Mouse (Mus musculus) forebrain, embryonic 16.5 days (tissue): ENCODE measurements around the gene Olfr1100. TPM values are rescaled to one million over a fixed set of nuclear protein-coding genes. Genes with fewer than 3 reads are reported as not detected.

Experiments
- ATAC-seq: fragments of 200-750 bp; cut with Nextera tagmentation; 2 replicates; pipeline ENCODE4 v1.8.0; 2017; ENCODE audit warnings: mild to moderate bottlenecking, moderate library complexity
- H3K27ac ChIP-seq: fragments of 300-500 bp; sonication (generic); 2 replicates; pipeline ENCODE4 v1.5.1; 2014; ENCODE audit warnings: low read length, control low read depth
- H3K27me3 ChIP-seq: fragments of 300-500 bp; sonication (generic); replicated peaks from 2 replicates; pipeline ENCODE4 v1.6.1; 2014; ENCODE audit warnings: low read length; ENCODE audit not compliant: control insufficient read depth, insufficient read depth
- H3K36me3 ChIP-seq: fragments of 300-500 bp; sonication (generic); 2 replicates; pipeline ENCODE4 v1.6.1; 2014; ENCODE audit not compliant: control insufficient read depth, insufficient read depth
- H3K4me1 ChIP-seq: fragments of 300-500 bp; sonication (generic); replicated peaks from 2 replicates; pipeline ENCODE4 v1.6.1; 2014; ENCODE audit warnings: low read length; ENCODE audit not compliant: control insufficient read depth, insufficient read depth
- H3K4me2 ChIP-seq: fragments of 300-500 bp; sonication (generic); 2 replicates; pipeline ENCODE4 v1.6.1; 2014; ENCODE audit warnings: mild to moderate bottlenecking, low read length, control low read depth
- H3K4me3 ChIP-seq: fragments of 300-500 bp; sonication (generic); replicated peaks from 2 replicates; pipeline ENCODE4 v1.5.1; 2014; ENCODE audit warnings: mild to moderate bottlenecking, low read length, control low read depth
- H3K9ac ChIP-seq: fragments of 300-500 bp; sonication (generic); replicated peaks from 2 replicates; pipeline ENCODE4 v1.6.1; 2014; ENCODE audit warnings: low read depth, low read length, control low read depth
- H3K9me3 ChIP-seq: fragments of 300-500 bp; sonication (generic); 2 replicates; pipeline ENCODE4 v1.6.1; 2016; ENCODE audit warnings: low read length; ENCODE audit not compliant: control insufficient read depth
- WGBS: fragments of 180-500 bp; shearing (Covaris S2); extraction: QIAGEN DNeasy Blood & Tissue Kit; methylation state at CpG from one replicate; pipeline ENCODE4 v1.1.7; 2014; 5-methylcytosine and 5-hydroxymethylcytosine counted together
- polyA plus RNA-seq: library from polyadenylated mRNA; unstranded; fragments of >200 nt; fragmentation: Nextera tagmentation; extraction: Ambion mirVana; gene quantifications from 2 replicates; pipeline ENCODE4 v1.2.1, GENCODE M21; 2015

The Olfr1100 gene
- not detected in 2 replicates for polyA plus RNA-seq

GRCm38 (mm10) chr2:86979854-86980253 lies at the start of gene Olfr1100:
TSS of gene Olfr1100 (minus strand) at chr2:86979954.
- Histone ChIP-seq H3K9me3 (no peaks in the 10 kb centered on the region), H3K4me1 (no peaks in the 10 kb centered on the region), H3K9ac (no peak within 1 kb of the TSS), H3K27me3 (no peaks in the 10 kb centered on the region), H3K27ac (no peak within 1 kb of the TSS), H3K36me3 (no peaks in the 10 kb centered on the region), H3K4me3 (no peak within 1 kb of the TSS), H3K4me2 (no peak within 1 kb of the TSS)
- WGBS: 80% methylated on average over 3 of the region's 3 CpGs
- ATAC-seq: no peak

GRCm38 (mm10) chr2:87026980-87027379 lies 47.2 kb upstream of the Olfr1100 start, which contains the start of gene Olfr1104:
TSS of gene Olfr1104 (minus strand) at chr2:87027080.
- Histone ChIP-seq H3K4me1 (no peaks in the 10 kb centered on the region), H3K36me3 (no peaks in the 10 kb centered on the region), H3K9ac (no peak within 1 kb of the TSS), H3K27ac (no peak within 1 kb of the TSS), H3K9me3 (no peaks in the 10 kb centered on the region), H3K4me2 (no peak within 1 kb of the TSS), H3K27me3 (no peaks in the 10 kb centered on the region), H3K4me3 (no peak within 1 kb of the TSS)
- 85% methylated on average over 1 of the region's 1 CpGs for WGBS
- no peak for ATAC-seq

- no peaks in the 10 kb centered on the region for H3K36me3 ChIP-seq
- ATAC-seq: no peak
Measured at GRCm38 (mm10) chr2:86998098-86998497, 18.3 kb upstream of the Olfr1100 start, which contains the start of gene Olfr1102. TSS of gene Olfr1102 (plus strand) at chr2:86998398.

GRCm38 (mm10) chr2:86991121-86991520 lies 11.4 kb upstream of the Olfr1100 start, which contains the start of gene Olfr1101:
TSS of gene Olfr1101 (minus strand) at chr2:86991221.
- Histone ChIP-seq H3K4me3 (no peak within 1 kb of the TSS), H3K4me1 (no peaks in the 10 kb centered on the region), H3K9me3 (no peaks in the 10 kb centered on the region), H3K4me2 (no peak within 1 kb of the TSS), H3K27ac (no peak within 1 kb of the TSS), H3K9ac (no peak within 1 kb of the TSS), H3K27me3 (no peaks in the 10 kb centered on the region), H3K36me3 (no peaks in the 10 kb centered on the region)
- 74% methylated on average over 3 of the region's 3 CpGs for WGBS
- no peak for ATAC-seq

More at GRCm38 (mm10) chr2:86998098-86998497, 18.3 kb upstream of the Olfr1100 start, which contains the start of gene Olfr1102:
- Histone ChIP-seq H3K4me3 (no peak within 1 kb of the TSS), H3K27ac (no peak within 1 kb of the TSS), H3K9ac (no peak within 1 kb of the TSS), H3K9me3 (no peaks in the 10 kb centered on the region), H3K4me2 (no peak within 1 kb of the TSS), H3K27me3 (no peaks in the 10 kb centered on the region), H3K4me1 (no peaks in the 10 kb centered on the region)

GRCm38 (mm10) chr2:86960593-86960992 lies 19.2 kb downstream of the Olfr1100 start, which contains the start of gene Olfr1099:
TSS of gene Olfr1099 (minus strand) at chr2:86960693.
- H3K4me1 ChIP-seq: no peaks in the 10 kb centered on the region
- H3K9me3 ChIP-seq: no peaks in the 10 kb centered on the region
- no peak within 1 kb of the TSS for H3K9ac ChIP-seq
- WGBS: 67% methylated on average over 1 of the region's 1 CpGs
- no peak within 1 kb of the TSS for H3K27ac ChIP-seq
- H3K4me3 ChIP-seq: no peak within 1 kb of the TSS
- H3K4me2 ChIP-seq: no peak within 1 kb of the TSS
- no peaks in the 10 kb centered on the region for H3K27me3 ChIP-seq
- ATAC-seq: no peak
- no peaks in the 10 kb centered on the region for H3K36me3 ChIP-seq

- Histone ChIP-seq H3K4me3 (no peak overlapping the region), H3K27ac (no peak overlapping the region), H3K4me1 (no peaks in the 10 kb centered on the region), H3K36me3 (no peaks in the 10 kb centered on the region), H3K4me2 (no peak overlapping the region), H3K27me3 (no peaks in the 10 kb centered on the region), H3K9me3 (no peaks in the 10 kb centered on the region), H3K9ac (no peak overlapping the region)
- ATAC-seq: no peak
Measured at GRCm38 (mm10) chr2:86926557-86926956, 53.2 kb downstream of the Olfr1100 start.

Other genes starting within 250 kb of the Olfr1100 start
- gene Olfr1089, start 246.3 kb downstream of the Olfr1100 start, polyA plus RNA-seq: not detected in 2 replicates
- not detected in 2 replicates for gene Olfr1090, start 221.0 kb downstream of the Olfr1100 start, polyA plus RNA-seq
- gene Olfr1093, start 197.5 kb downstream of the Olfr1100 start, polyA plus RNA-seq: not detected in 2 replicates
- not detected in 2 replicates for gene Olfr141, start 169.9 kb downstream of the Olfr1100 start, polyA plus RNA-seq
- not detected in 2 replicates for gene Olfr1094, start 155.3 kb downstream of the Olfr1100 start, polyA plus RNA-seq
- not detected in 2 replicates for gene Olfr1095, start 128.3 kb downstream of the Olfr1100 start, polyA plus RNA-seq
- not detected in 2 replicates for gene Gm13723, start 105.2 kb downstream of the Olfr1100 start, polyA plus RNA-seq
- not detected in 2 replicates for gene Olfr1097, start 87.7 kb downstream of the Olfr1100 start, polyA plus RNA-seq
- not detected in 2 replicates for gene Olfr1098, start 55.4 kb downstream of the Olfr1100 start, polyA plus RNA-seq
- gene Olfr1099, start 19.3 kb downstream of the Olfr1100 start, polyA plus RNA-seq: not detected in 2 replicates
- not detected in 2 replicates for gene Olfr1101, start 11.3 kb upstream of the Olfr1100 start, polyA plus RNA-seq
- gene Olfr1102, start 18.4 kb upstream of the Olfr1100 start, polyA plus RNA-seq: not detected in 2 replicates
- gene Olfr1104, start 47.1 kb upstream of the Olfr1100 start, polyA plus RNA-seq: not detected in 2 replicates
- gene Olfr1105, start 56.6 kb upstream of the Olfr1100 start, polyA plus RNA-seq: not detected in 2 replicates
- gene Olfr1106, start 72.3 kb upstream of the Olfr1100 start, polyA plus RNA-seq: not detected in 2 replicates
- gene Olfr1107, start 95.9 kb upstream of the Olfr1100 start, polyA plus RNA-seq: not detected in 2 replicates
- gene Olfr1109, start 116.1 kb upstream of the Olfr1100 start, polyA plus RNA-seq: not detected in 2 replicates
- not detected in 2 replicates for gene Olfr259, start 134.6 kb upstream of the Olfr1100 start, polyA plus RNA-seq
- not detected in 2 replicates for gene Olfr1110, start 160.3 kb upstream of the Olfr1100 start, polyA plus RNA-seq
- gene Olfr1111, start 172.7 kb upstream of the Olfr1100 start, polyA plus RNA-seq: not detected in 2 replicates
- gene Olfr1112, start 207.8 kb upstream of the Olfr1100 start, polyA plus RNA-seq: not detected in 2 replicates
- not detected in 2 replicates for gene Olfr1113, start 229.0 kb upstream of the Olfr1100 start, polyA plus RNA-seq